Mouse (Mus musculus) neural tube, embryonic 14.5 days (tissue): ENCODE results near the gene Dcaf6. TPM values are rescaled to one million over a fixed set of nuclear protein-coding genes. Genes with fewer than 3 reads are reported as not detected.

Experiments used
- ATAC-seq: fragments of 200-750 bp; cut with Nextera tagmentation; 2 replicates; pipeline ENCODE4 v1.8.0; 2017; ENCODE audit warnings: low read depth, mild to moderate bottlenecking, moderate TSS enrichment, moderate library complexity
- H3K27ac ChIP-seq: fragments of 300-500 bp; sonication (generic); 2 replicates; pipeline ENCODE4 v1.5.1; 2014; ENCODE audit warnings: low read depth, mild to moderate bottlenecking, control low read depth, low read length, moderate library complexity, mixed read lengths
- H3K27me3 ChIP-seq: fragments of 300-500 bp; sonication (generic); 2 replicates; pipeline ENCODE4 v1.6.1; 2014; ENCODE audit warnings: low read length; ENCODE audit not compliant: control insufficient read depth, insufficient read depth
- H3K36me3 ChIP-seq: fragments of 300-500 bp; sonication (generic); 2 replicates; pipeline ENCODE4 v1.6.1; 2014; ENCODE audit warnings: low read length, mixed read lengths; ENCODE audit not compliant: control insufficient read depth, insufficient read depth
- H3K4me1 ChIP-seq: fragments of 300-500 bp; sonication (generic); 2 replicates; pipeline ENCODE4 v1.6.1; 2014; ENCODE audit warnings: low read length; ENCODE audit not compliant: control insufficient read depth, insufficient read depth
- H3K4me2 ChIP-seq: fragments of 300-500 bp; sonication (generic); 2 replicates; pipeline ENCODE4 v1.6.1; 2014; ENCODE audit warnings: mild to moderate bottlenecking, low read depth, low read length, control low read depth
- H3K4me3 ChIP-seq: fragments of 300-500 bp; sonication (generic); 2 replicates; pipeline ENCODE4 v1.5.1; 2014; ENCODE audit warnings: low read depth, low read length, control low read depth, mixed read lengths
- H3K9ac ChIP-seq: fragments of 300-500 bp; sonication (generic); replicated peaks from 2 replicates; pipeline ENCODE4 v1.6.1; 2014; ENCODE audit warnings: low read depth, mild to moderate bottlenecking, control low read depth, low read length, mixed read lengths
- H3K9me3 ChIP-seq: fragments of 300-500 bp; sonication (generic); 2 replicates; pipeline ENCODE4 v1.6.1; 2016; ENCODE audit warnings: low read length; ENCODE audit not compliant: control insufficient read depth
- WGBS: fragments of 180-500 bp; shearing (Covaris S2); extraction: QIAGEN DNeasy Blood & Tissue Kit; methylation state at CpG from one replicate; pipeline ENCODE4 v1.1.7; 2014; 5-methylcytosine and 5-hydroxymethylcytosine counted together
- polyA plus RNA-seq: library from polyadenylated mRNA; unstranded; fragments of >200 nt; fragmentation: Nextera tagmentation; extraction: Ambion mirVana; gene quantifications from 2 replicates; pipeline ENCODE4 v1.2.1, GENCODE M21; 2014

Gene Dcaf6
- polyA plus RNA-seq, 1 experiment from 2014 or later, result 19.3 TPM

GRCm38 (mm10) chr1:165295489-165295888 lies 164.8 kb downstream of the Dcaf6 start, which contains the start of gene Gpr161:
Gpr161 (plus strand) TSS chr1:165295789.
- Histone ChIP-seq H3K4me2 (no peak within 1 kb of the TSS), H3K9me3 (no peaks in the 10 kb centered on the region), H3K27ac (no peak within 1 kb of the TSS), H3K27me3 (no peaks in the 10 kb centered on the region), H3K36me3 (no peaks in the 10 kb centered on the region; the same call in 1 of the 2 replicates), H3K4me3 (no peak within 1 kb of the TSS), H3K9ac (no peak within 1 kb of the TSS), H3K4me1 (no peaks in the 10 kb centered on the region)
- WGBS, result 100% methylated on average over 1 of the region's 1 CpGs
- no peak for ATAC-seq

GRCm38 (mm10) chr1:165291606-165292005 lies 168.7 kb downstream of the Dcaf6 start:
- Histone ChIP-seq H3K4me3 (no peak overlapping the region), H3K27me3 (no peaks in the 10 kb centered on the region), H3K4me1 (no peaks in the 10 kb centered on the region), H3K9me3 (no peaks in the 10 kb centered on the region), H3K27ac (no peak overlapping the region), H3K4me2 (no peak overlapping the region), H3K36me3 (no peaks in the 10 kb centered on the region; the same call in 1 of the 2 replicates), H3K9ac (no peak overlapping the region)
- whole genome bisulfite sequencing, result 81% methylated on average over 6 of the region's 6 CpGs
- no peak for ATAC-seq

- Histone ChIP-seq H3K4me1 (no peaks in the 10 kb centered on the region), H3K27ac (no peak overlapping the region), H3K9me3 (no peaks in the 10 kb centered on the region), H3K4me2 (no peak overlapping the region), H3K9ac (no peak overlapping the region), H3K27me3 (no peaks in the 10 kb centered on the region), H3K36me3 (no peaks in the 10 kb centered on the region; the same call in 1 of the 2 replicates), H3K4me3 (no peak overlapping the region)
- no peak for ATAC-seq
- 92% methylated on average over 4 of the region's 4 CpGs for WGBS
These were observed 170.4 kb downstream of the Dcaf6 start for GRCm38 (mm10) chr1:165289831-165290230.

GRCm38 (mm10) chr1:165288165-165288564 lies 172.1 kb downstream of the Dcaf6 start:
- no peak for ATAC-seq
- Histone ChIP-seq H3K27ac (no peak overlapping the region), H3K27me3 (no peaks in the 10 kb centered on the region), H3K4me1 (peaks cover 5% of the 10 kb centered on the region; the same call in 1 of the 2 replicates), H3K4me2 (no peak overlapping the region), H3K4me3 (no peak overlapping the region), H3K36me3 (no peaks in the 10 kb centered on the region), H3K9ac (no peak overlapping the region), H3K9me3 (no peaks in the 10 kb centered on the region)
- WGBS, result 97% methylated on average over 9 of the region's 9 CpGs

- 52% methylated on average over 7 of the region's 7 CpGs for WGBS
- no peak overlapping the region for H3K9ac ChIP-seq
These were observed 176.2 kb downstream of the Dcaf6 start for GRCm38 (mm10) chr1:165284096-165284495.

GRCm38 (mm10) chr1:165282967-165283345 lies 177.3 kb downstream of the Dcaf6 start:
- H3K36me3 ChIP-seq, result no peaks in the 10 kb centered on the region
- no peaks in the 10 kb centered on the region for H3K27me3 ChIP-seq
- no peaks in the 10 kb centered on the region for H3K9me3 ChIP-seq
- WGBS, result 20% methylated on average over 7 of the region's 7 CpGs
- H3K9ac ChIP-seq, result peak overlapping the region; percentile 92
- peaks cover 22% of the 10 kb centered on the region for H3K4me1 ChIP-seq
- peak overlapping the region; percentile 83 for H3K4me3 ChIP-seq
- peak overlapping the region; percentile 84 for H3K4me2 ChIP-seq
- H3K27ac ChIP-seq, result peak overlapping the region; percentile 69; the same call in 1 of the 2 replicates
- ATAC-seq, result no peak

More at GRCm38 (mm10) chr1:165284096-165284495, 176.2 kb downstream of the Dcaf6 start:
- peaks cover 22% of the 10 kb centered on the region for H3K4me1 ChIP-seq
- H3K4me2 ChIP-seq, result peak overlapping the region; percentile 84
- peak overlapping the region; percentile 83; the same call in 1 of the 2 replicates for H3K4me3 ChIP-seq
- no peaks in the 10 kb centered on the region for H3K27me3 ChIP-seq
- H3K9me3 ChIP-seq, result no peaks in the 10 kb centered on the region
- no peak for ATAC-seq
- no peak overlapping the region for H3K27ac ChIP-seq
- no peaks in the 10 kb centered on the region for H3K36me3 ChIP-seq

- H3K4me2 ChIP-seq, result peak overlapping the region; percentile 84
- H3K4me3 ChIP-seq, result peak overlapping the region; percentile 83
- ATAC-seq, result peak; percentile 67
- peak overlapping the region; percentile 92 for H3K9ac ChIP-seq
- WGBS, result under 1% methylated on average over 31 of the region's 35 CpGs
- no peaks in the 10 kb centered on the region for H3K36me3 ChIP-seq
- no peaks in the 10 kb centered on the region for H3K27me3 ChIP-seq
- peak overlapping the region; percentile 69 for H3K27ac ChIP-seq
- peaks cover 22% of the 10 kb centered on the region for H3K4me1 ChIP-seq
- H3K9me3 ChIP-seq, result no peaks in the 10 kb centered on the region
These were observed 177.9 kb downstream of the Dcaf6 start for GRCm38 (mm10) chr1:165282222-165282966.

- Histone ChIP-seq H3K27ac (peak overlapping the region; percentile 69), H3K9ac (peak overlapping the region; percentile 92), H3K4me3 (peak overlapping the region; percentile 83), H3K36me3 (no peaks in the 10 kb centered on the region), H3K27me3 (no peaks in the 10 kb centered on the region), H3K4me2 (peak overlapping the region; percentile 84), H3K9me3 (no peaks in the 10 kb centered on the region), H3K4me1 (peaks cover 22% of the 10 kb centered on the region)
- peak; percentile 87 for ATAC-seq
- under 1% methylated on average over 23 of the region's 71 CpGs for WGBS
These were observed 178.7 kb downstream of the Dcaf6 start for GRCm38 (mm10) chr1:165281351-165282221.
